Mouse (Mus musculus) cortical plate, adult 2 months (tissue): ENCODE data around the gene Gm26920. TPM values are rescaled to one million over a fixed set of nuclear protein-coding genes. Genes with fewer than 3 reads are reported as not detected.

ENCODE experiments used
- H3K27ac ChIP-seq: fragments of 200-500 bp; 2 replicates; pipeline ENCODE4 v1.5.1; 2012; ENCODE audit warnings: low read length, control low read depth, inconsistent platforms; ENCODE audit not compliant: insufficient read depth
- H3K4me1 ChIP-seq: fragments of 200-500 bp; 2 replicates; pipeline ENCODE4 v1.6.1; 2011; ENCODE audit warnings: low read length; ENCODE audit not compliant: control insufficient read depth, insufficient read depth
- H3K4me3 ChIP-seq: fragments of 200-500 bp; 2 replicates; pipeline ENCODE4 v1.5.1; 2011; ENCODE audit warnings: mild to moderate bottlenecking, low read length, control low read depth; ENCODE audit not compliant: insufficient read depth
- CTCF ChIP-seq: fragments of 200-500 bp; IDR thresholded peaks from 2 replicates; pipeline ENCODE4 v1.5.1; 2011; ENCODE audit warnings: mild to moderate bottlenecking, control low read depth, low read length; ENCODE audit not compliant: insufficient read depth; ENCODE audit errors: extremely low read depth
- POLR2A ChIP-seq: fragments of 200-500 bp; IDR thresholded peaks from 2 replicates; pipeline ENCODE4 v1.6.1; 2011; ENCODE audit warnings: mild to moderate bottlenecking, low read length, control low read depth; ENCODE audit not compliant: insufficient read depth; ENCODE audit errors: extremely low read depth
- polyA plus RNA-seq: library from polyadenylated mRNA; depleted of rRNA; stranded (reverse); fragments of >200 nt; gene quantifications from 2 replicates; pipeline ENCODE4 v1.2.3, GENCODE M21; 2012

The Gm26920 gene
- polyA plus RNA-seq, 1 experiment: 0.50 TPM

- TF ChIP-seq CTCF: peak; percentile 26; the same call in 1 of the 2 replicates
- no peak for TF ChIP-seq POLR2A
- Histone ChIP-seq H3K4me3 (no peak overlapping the region), H3K4me1 (no peaks in the 10 kb centered on the region), H3K27ac (no peak overlapping the region)
Measured at GRCm38 (mm10) chr7:30064622-30065021, 25.6 kb downstream of the Gm26920 start.

DNA sequence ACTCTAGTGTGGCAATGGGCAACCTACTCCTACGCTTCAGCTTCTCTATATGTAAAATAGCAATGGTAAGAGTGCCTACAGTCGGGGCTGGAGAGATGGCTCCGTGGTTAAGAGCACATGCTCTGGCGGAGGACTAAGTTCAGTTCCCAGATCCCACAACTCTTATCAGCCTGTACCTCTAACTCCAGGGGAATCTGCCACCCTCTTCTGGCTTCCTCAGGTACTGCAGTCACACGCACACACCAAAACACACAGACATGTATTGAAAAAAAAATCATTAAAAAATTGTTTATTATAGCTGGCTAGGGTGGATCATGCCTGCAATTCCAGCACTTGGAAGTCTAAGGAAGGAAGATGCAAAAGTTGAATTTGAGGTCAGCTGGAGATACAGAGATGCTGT is 27.7 kb downstream of the Gm26920 start:
- no peak for TF ChIP-seq POLR2A
- TF ChIP-seq CTCF: peak; percentile 23; the same call in 1 of the 2 replicates
- H3K27ac ChIP-seq: no peak overlapping the region
- H3K4me1 ChIP-seq: no peaks in the 10 kb centered on the region
- H3K4me3 ChIP-seq: no peak overlapping the region

DNA sequence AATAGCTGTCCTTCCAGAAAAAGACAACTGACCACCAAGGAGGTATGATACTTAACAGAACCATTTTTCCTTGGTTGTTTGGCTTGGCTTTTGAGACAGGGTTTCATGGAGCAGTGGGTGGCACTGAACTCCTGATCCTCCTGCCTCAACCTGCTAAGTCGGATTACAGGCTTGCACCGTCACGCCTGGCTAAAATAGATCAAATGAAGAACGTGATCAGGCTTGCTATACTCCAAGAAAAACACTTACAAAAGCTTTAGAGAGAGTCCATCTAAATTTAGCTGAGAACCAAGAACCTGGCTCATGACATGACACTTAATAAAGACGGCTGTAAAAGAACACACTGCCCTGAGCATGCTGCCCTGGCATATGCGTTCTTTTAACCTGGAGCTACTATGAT is 29.9 kb downstream of the Gm26920 start:
- Histone ChIP-seq H3K4me3 (no peak overlapping the region), H3K4me1 (no peaks in the 10 kb centered on the region), H3K27ac (no peak overlapping the region)
- no peak for TF ChIP-seq POLR2A
- TF ChIP-seq CTCF: no peak

DNA sequence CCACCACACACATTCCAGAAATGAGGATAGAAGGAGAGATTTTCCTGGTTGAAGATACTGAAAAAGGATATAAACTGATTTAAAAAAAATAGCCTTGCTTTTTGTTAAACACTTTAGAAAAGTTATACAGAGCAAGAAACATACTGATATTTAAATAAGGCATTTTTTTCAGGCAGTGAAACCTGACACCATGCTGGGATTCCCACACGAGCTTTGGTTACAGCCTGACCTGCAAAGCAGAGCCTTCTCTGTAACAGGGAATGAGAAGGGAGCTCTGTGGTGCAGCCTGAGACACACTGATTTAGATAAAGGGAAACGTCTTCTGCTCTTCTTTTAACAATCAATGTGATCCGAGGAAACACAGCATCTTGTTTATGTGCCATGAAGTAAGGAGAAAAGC is 36.6 kb downstream of the Gm26920 start:
- TF ChIP-seq CTCF (no peak), POLR2A (no peak)
- Histone ChIP-seq H3K4me1 (0 out of 2 replicates have a peak, but pooled peaks cover 3% of the 10 kb centered on the region), H3K27ac (no peak overlapping the region), H3K4me3 (no peak overlapping the region)

- peak within 1 kb of the TSS; percentile 66 for H3K4me3 ChIP-seq
- 0 out of 2 replicates have a peak, but pooled peaks cover 3% of the 10 kb centered on the region for H3K4me1 ChIP-seq
- TF ChIP-seq POLR2A (peak; percentile 88), CTCF (no peak)
- peak within 1 kb of the TSS; percentile 33; the same call in 1 of the 2 replicates for H3K27ac ChIP-seq
Measured at GRCm38 (mm10) chr7:30050882-30051548, 39.2 kb downstream of the Gm26920 start, which contains the start of gene Zfp14. Zfp14 (minus strand) TSS chr7:30051380.

DNA sequence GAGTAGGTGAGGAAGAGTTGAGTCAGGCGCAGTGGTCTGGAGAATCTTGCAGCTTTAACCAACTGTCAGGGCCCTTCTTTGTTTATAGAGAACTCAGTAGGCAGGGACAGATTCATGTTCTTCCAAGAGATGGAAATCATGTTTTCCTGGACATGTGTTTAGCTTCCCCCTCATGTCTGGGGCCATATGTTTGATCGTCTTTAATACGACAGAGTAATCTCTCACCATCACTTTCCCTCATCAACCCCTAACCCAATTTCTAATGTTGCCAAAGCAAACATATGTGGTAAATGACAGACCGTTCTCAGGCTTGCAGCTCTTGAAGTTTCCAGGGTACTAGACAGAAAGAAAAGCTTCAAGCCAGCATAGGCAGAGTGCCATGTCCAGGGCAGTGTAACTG is 42.1 kb downstream of the Gm26920 start:
- Histone ChIP-seq H3K27ac (no peak overlapping the region), H3K4me1 (0 out of 2 replicates have a peak, but pooled peaks cover 3% of the 10 kb centered on the region), H3K4me3 (no peak overlapping the region)
- TF ChIP-seq CTCF (no peak), POLR2A (no peak)

DNA sequence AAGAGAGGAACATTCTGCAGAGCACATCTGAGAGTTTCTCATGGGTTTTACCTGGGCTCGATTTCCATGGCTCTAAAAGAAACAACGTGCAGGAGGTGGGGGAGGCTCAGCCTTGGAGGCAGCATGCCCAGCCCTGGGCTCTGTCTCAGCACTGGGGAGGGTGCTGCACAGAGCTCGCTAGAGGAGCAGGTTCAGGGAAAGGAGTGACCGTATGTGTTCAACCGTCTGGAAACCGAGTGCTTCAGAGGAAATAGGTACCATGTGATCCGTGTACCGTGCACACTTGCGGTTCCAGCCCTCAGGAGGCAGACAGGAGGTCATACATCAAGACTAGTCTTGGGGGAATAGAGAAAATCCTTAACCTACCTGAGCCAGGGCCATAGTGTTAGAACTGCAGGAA is 45.9 kb downstream of the Gm26920 start:
- no peak overlapping the region for H3K27ac ChIP-seq
- no peak overlapping the region for H3K4me3 ChIP-seq
- no peaks in the 10 kb centered on the region for H3K4me1 ChIP-seq
- TF ChIP-seq POLR2A (no peak), CTCF (no peak)

- Histone ChIP-seq H3K4me1 (no peaks in the 10 kb centered on the region), H3K27ac (no peak overlapping the region), H3K4me3 (no peak overlapping the region)
- no peak for TF ChIP-seq POLR2A
- TF ChIP-seq CTCF: no peak
Measured at GRCm38 (mm10) chr7:30034331-30034730, 55.9 kb downstream of the Gm26920 start.

GRCm38 (mm10) chr7:30031379-30031778 is 58.8 kb downstream of the Gm26920 start:
- H3K4me3 ChIP-seq: no peak overlapping the region
- no peak for TF ChIP-seq POLR2A
- TF ChIP-seq CTCF: no peak
- H3K27ac ChIP-seq: no peak overlapping the region
- H3K4me1 ChIP-seq: no peaks in the 10 kb centered on the region

- H3K27ac ChIP-seq: no peak overlapping the region
- TF ChIP-seq POLR2A (no peak), CTCF (no peak)
- H3K4me1 ChIP-seq: no peaks in the 10 kb centered on the region
- no peak overlapping the region for H3K4me3 ChIP-seq
Measured at GRCm38 (mm10) chr7:30030677-30031076, 59.5 kb downstream of the Gm26920 start.

- TF ChIP-seq CTCF: no peak
- no peak for TF ChIP-seq POLR2A
- H3K4me1 ChIP-seq: no peaks in the 10 kb centered on the region
Measured at GRCm38 (mm10) chr7:30028572-30028971, 61.6 kb downstream of the Gm26920 start.

More at GRCm38 (mm10) chr7:30028572-30028971, 61.6 kb downstream of the Gm26920 start:
- Histone ChIP-seq H3K27ac (no peak overlapping the region), H3K4me3 (no peak overlapping the region)
